Mouse (Mus musculus) duodenum, adult 2 months (tissue): ENCODE results near the gene C2. TPM values are rescaled to one million over a fixed set of nuclear protein-coding genes. Genes with fewer than 3 reads are reported as not detected.

Source experiments
- polyA plus RNA-seq: library from polyadenylated mRNA; depleted of rRNA; stranded (reverse); fragments of >200 nt; gene quantifications from 2 replicates; pipeline ENCODE4 v1.2.3, GENCODE M21; 2012; ENCODE audit warnings: low replicate concordance; rRNA removed

Gene C2
- 5.1 and 6.8 TPM in 2 replicates for polyA plus RNA-seq

GRCm38 (mm10) chr17:34898160-34898586 is at the start of gene C2, which contains the start of gene Ehmt2:
Gene C2 (minus strand): TSS chr17:34898265.
Gene Ehmt2 (plus strand): TSS chr17:34898469.

GRCm38 (mm10) chr17:34931061-34931734 is 33.1 kb upstream of the C2 start, which contains the start of gene Neu1:
Gene Neu1 (plus strand): TSS chr17:34931253.

GRCm38 (mm10) chr17:34913930-34914665 is 16.0 kb upstream of the C2 start, which contains the start of gene Slc44a4:
Gene Slc44a4 (plus strand): TSS chr17:34914466.

GRCm38 (mm10) chr17:34881683-34882310 is 16.3 kb downstream of the C2 start, which contains the start of gene Gm20547:
Gene Gm20547 (minus strand): TSS chr17:34882042.

GRCm38 (mm10) chr17:34879336-34879879 is 18.7 kb downstream of the C2 start, which contains the start of gene Zbtb12:
Gene Zbtb12 (plus strand): TSS chr17:34879483.

GRCm38 (mm10) chr17:34862416-34863081 is 35.5 kb downstream of the C2 start, which contains the start of gene Cfb:
Gene Cfb (minus strand): TSS chr17:34862518.

GRCm38 (mm10) chr17:34849722-34850516 is 48.1 kb downstream of the C2 start, which contains the start of the genes Skiv2l and Nelfe:
Gene Skiv2l (minus strand): TSS chr17:34850210.
Gene Nelfe (plus strand): TSS chr17:34850391.

GRCm38 (mm10) chr17:34836856-34837221 is 61.2 kb downstream of the C2 start, which contains the start of the genes Stk19 and Dxo:
Gene Stk19 (minus strand): TSS chr17:34836945.
Gene Dxo (plus strand): TSS chr17:34837019.

Other genes with a start within 250 kb of the C2 start
- 10.1 and 15.3 TPM in 2 replicates for gene Tnxb, start 227.7 kb downstream of the C2 start, polyA plus RNA-seq
- 13.4 and 20.2 TPM in 2 replicates for gene C4b, start 154.4 kb downstream of the C2 start, polyA plus RNA-seq
- 4.3 and 8.4 TPM in 2 replicates for gene Cyp21a1, start 93.7 kb downstream of the C2 start, polyA plus RNA-seq
- gene Stk19, start 61.3 kb downstream of the C2 start, polyA plus RNA-seq, result 55.2 and 59.8 TPM in 2 replicates
- 63.9 and 83.5 TPM in 2 replicates for gene Dxo, start 61.2 kb downstream of the C2 start, polyA plus RNA-seq
- 66.9 and 74.8 TPM in 2 replicates for gene Skiv2l, start 48.1 kb downstream of the C2 start, polyA plus RNA-seq
- gene Nelfe, start 47.9 kb downstream of the C2 start, polyA plus RNA-seq, result 14.9 and 36.1 TPM in 2 replicates
- 16.5 and 49.9 TPM in 2 replicates for gene Cfb, start 35.7 kb downstream of the C2 start, polyA plus RNA-seq
- gene Zbtb12, start 18.8 kb downstream of the C2 start, polyA plus RNA-seq, result 6.2 and 6.7 TPM in 2 replicates
- gene Gm20547, start 16.2 kb downstream of the C2 start, polyA plus RNA-seq, result not detected in 2 replicates
- 206 and 215 TPM in 2 replicates for gene Ehmt2, start 204 bp upstream of the C2 start, polyA plus RNA-seq
- gene Slc44a4, start 16.2 kb upstream of the C2 start, polyA plus RNA-seq, result 74.7 and 81.1 TPM in 2 replicates
- gene Neu1, start 33.0 kb upstream of the C2 start, polyA plus RNA-seq, result 40.9 and 52.9 TPM in 2 replicates
- gene Hspa1b, start 61.0 kb upstream of the C2 start, polyA plus RNA-seq, result 5.4 and 9.5 TPM in 2 replicates
- gene Gm20481, start 71.6 kb upstream of the C2 start, polyA plus RNA-seq, result not detected in 2 replicates
- 4.9 and 6.7 TPM in 2 replicates for gene Hspa1a, start 73.9 kb upstream of the C2 start, polyA plus RNA-seq
- 0.15 and 0.22 TPM in 2 replicates for gene Hspa1l, start 74.4 kb upstream of the C2 start, polyA plus RNA-seq
- gene Lsm2, start 83.6 kb upstream of the C2 start, polyA plus RNA-seq, result 88.2 and 110 TPM in 2 replicates
- 142 and 150 TPM in 2 replicates for gene Vars, start 102.7 kb upstream of the C2 start, polyA plus RNA-seq
- gene Vwa7, start 118.3 kb upstream of the C2 start, polyA plus RNA-seq, result 1.6 and 2.0 TPM in 2 replicates
- 0.41 and 0.69 TPM in 2 replicates for gene Sapcd1, start 129.8 kb upstream of the C2 start, polyA plus RNA-seq
- 2.0 and 5.6 TPM in 2 replicates for gene Msh5, start 148.5 kb upstream of the C2 start, polyA plus RNA-seq
- 133 and 202 TPM in 2 replicates for gene Clic1, start 151.7 kb upstream of the C2 start, polyA plus RNA-seq
- gene Ddah2, start 160.8 kb upstream of the C2 start, polyA plus RNA-seq, result 13.4 and 17.5 TPM in 2 replicates
- gene Ly6g6c, start 167.1 kb upstream of the C2 start, polyA plus RNA-seq, result 0.85 and 7.5 TPM in 2 replicates
- gene Mpig6b, start 167.9 kb upstream of the C2 start, polyA plus RNA-seq, result 0.18 and 0.55 TPM in 2 replicates
- 0.15 and 29.8 TPM in 2 replicates for gene Ly6g6e, start 178.6 kb upstream of the C2 start, polyA plus RNA-seq
- 5.8 and 13.6 TPM in 2 replicates for gene Ly6g6d, start 179.8 kb upstream of the C2 start, polyA plus RNA-seq
- gene Ly6g6f, start 187.3 kb upstream of the C2 start, polyA plus RNA-seq, result 3.3 and 4.6 TPM in 2 replicates
- gene Abhd16a, start 191.0 kb upstream of the C2 start, polyA plus RNA-seq, result 135 and 240 TPM in 2 replicates
- gene Ly6g5c, start 210.0 kb upstream of the C2 start, polyA plus RNA-seq, result not detected in 2 replicates
- gene Ly6g5b, start 217.2 kb upstream of the C2 start, polyA plus RNA-seq, result 1.7 TPM in 2 replicates
- 15.1 and 26.1 TPM in 2 replicates for gene Gpank1, start 223.2 kb upstream of the C2 start, polyA plus RNA-seq
- 334 and 557 TPM in 2 replicates for gene Csnk2b, start 223.8 kb upstream of the C2 start, polyA plus RNA-seq
- 21.5 and 30.6 TPM in 2 replicates for gene D17H6S53E, start 228.1 kb upstream of the C2 start, polyA plus RNA-seq
- 0.25 TPM in 2 replicates for gene Apom, start 233.8 kb upstream of the C2 start, polyA plus RNA-seq
- 179 and 180 TPM in 2 replicates for gene Bag6, start 236.9 kb upstream of the C2 start, polyA plus RNA-seq